ENCODE assay signal across 12 mouse cellular contexts in the genomic region with DNA sequence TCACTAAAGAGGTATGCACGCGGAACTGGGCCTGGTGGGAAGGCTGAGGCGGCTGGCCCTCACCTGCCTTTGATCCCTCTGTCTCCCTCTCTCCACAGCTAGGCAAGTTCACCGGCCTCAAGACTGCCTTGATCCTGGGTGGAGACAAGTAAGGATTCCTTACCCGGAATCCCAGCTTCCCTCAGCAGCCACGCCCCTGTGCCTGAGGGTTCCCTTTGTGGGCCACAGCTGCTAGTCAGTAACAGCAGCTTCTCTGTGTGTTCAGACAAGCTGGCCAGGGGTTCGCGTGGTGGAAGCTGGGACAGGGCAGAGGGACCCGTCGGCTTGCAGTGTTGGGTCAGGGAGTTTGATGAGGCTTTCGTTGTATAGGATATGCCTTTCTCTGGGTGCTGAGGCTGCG. TPM values are rescaled to one million over a fixed set of nuclear protein-coding genes. Genes with fewer than 3 reads are reported as not detected.
"Had no signal": no experiment of that assay in that cellular context is flagged by ENCODE, and none has a peak within 500 bp of the region (broad histone marks: within the 10 kb centered on the region; RNA-seq: fewer than 3 reads in every experiment).

No protein-coding gene starts in this region.

- H3K9me3 ChIP-seq: midbrain, embryonic 13.5 days had no signal

- H3K27ac ChIP-seq: layer of hippocampus, adult 2 months; limb, embryonic 13.5 days; liver, embryonic 15.5 days; midbrain, embryonic 13.5 days; neural tube, embryonic 12.5 days had no signal

- H3K4me3 ChIP-seq: layer of hippocampus, adult 2 months; limb, embryonic 13.5 days; liver, embryonic 15.5 days; midbrain, embryonic 13.5 days; myocyte; neural tube, embryonic 12.5 days had no signal

- H3K27me3 ChIP-seq: limb, embryonic 13.5 days; liver, embryonic 15.5 days; midbrain, embryonic 13.5 days; neural tube, embryonic 12.5 days had no signal

- ATAC-seq: lung, postnatal 0 days; midbrain, embryonic 13.5 days had no signal

- H3K9ac ChIP-seq: limb, embryonic 13.5 days; liver, embryonic 15.5 days; midbrain, embryonic 13.5 days; neural tube, embryonic 12.5 days had no signal

- H3K4me2 ChIP-seq: limb, embryonic 13.5 days; liver, embryonic 15.5 days; midbrain, embryonic 13.5 days; neural tube, embryonic 12.5 days had no signal

RNA-seq across cellular contexts. Expression of gene Cfap73, which starts 15.3 kb away (rescaled TPM):
- total RNA-seq: liver, adult 2 months; megakaryocyte progenitor cell, adult 5-6 weeks; neutrophil, adult 5-6 weeks had no signal
- polyA plus RNA-seq: kidney, embryonic 14.5 days; limb, embryonic 13.5 days; liver, adult 2 months; liver, embryonic 15.5 days; midbrain, embryonic 13.5 days; myocyte; neural tube, embryonic 12.5 days; stomach, embryonic 14.5 days had no signal

RNA-seq across cellular contexts. Expression of gene Rasal1, which starts 29.8 kb away (rescaled TPM):
- polyA plus RNA-seq: lung, postnatal 0 days had no signal
